Mouse (Mus musculus): ENCODE data around the gene Rilpl1.

GRCm38 (mm10) chr5:124446301-124446881 lies 84.8 kb downstream of the Rilpl1 start:
- TF ChIP-seq CTCF (IDR thresholded peaks at IDR 0.05; ENCODE audit: low read depth, low read length) (no peak), POLR2A (IDR thresholded peaks at IDR 0.05; ENCODE audit: borderline replicate concordance, low read depth, low read length) (no peak)

All from bone marrow macrophage, adult 2 months (primary cell).